Mouse (Mus musculus): ENCODE data around the gene Plekha7. TPM values are rescaled to one million over a fixed set of nuclear protein-coding genes. Genes with fewer than 3 reads are reported as not detected.
A peak's percentile ranks its signal among the peaks of the same experiment; 100 is the strongest.

Gene Plekha7
- polyA plus RNA-seq, 1 experiment from 2014 or later, result 20.8 TPM

DNA sequence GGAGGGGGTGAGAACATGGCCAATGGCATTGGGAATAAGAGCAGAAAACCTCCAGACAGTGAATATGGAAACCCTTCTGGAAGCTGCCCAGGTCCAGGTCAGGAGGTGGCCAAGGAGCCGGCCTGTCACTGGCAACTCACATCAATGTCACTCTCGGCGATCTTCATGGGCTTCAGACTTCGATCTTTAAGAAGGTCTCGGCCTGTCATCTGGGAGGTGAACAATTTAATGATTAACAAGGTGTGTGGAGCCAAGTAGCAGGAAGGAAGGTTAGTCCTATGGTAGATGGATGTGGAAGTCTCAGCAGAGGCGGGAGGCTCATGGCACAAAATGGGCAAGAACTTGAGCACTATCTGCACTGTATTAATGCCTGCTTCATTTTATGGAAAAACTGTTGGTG is 163.1 kb downstream of the Plekha7 start:
- 97% methylated on average over 6 of the region's 6 CpGs for whole genome bisulfite sequencing
- no peak overlapping the region for H3K27ac ChIP-seq
- H3K4me3 ChIP-seq, result no peak overlapping the region
- no peaks in the 10 kb centered on the region for H3K9me3 ChIP-seq
- H3K27me3 ChIP-seq (ENCODE audit: insufficient read depth, poor library complexity, severe bottlenecking), result no peaks in the 10 kb centered on the region
- peaks cover 6% of the 10 kb centered on the region; the same call in 1 of the 2 replicates for H3K4me1 ChIP-seq (replicated peaks)
- DNase-seq (ENCODE audit: low spot score), result no peak
- H3K36me3 ChIP-seq, result peaks cover 55% of the 10 kb centered on the region

DNA sequence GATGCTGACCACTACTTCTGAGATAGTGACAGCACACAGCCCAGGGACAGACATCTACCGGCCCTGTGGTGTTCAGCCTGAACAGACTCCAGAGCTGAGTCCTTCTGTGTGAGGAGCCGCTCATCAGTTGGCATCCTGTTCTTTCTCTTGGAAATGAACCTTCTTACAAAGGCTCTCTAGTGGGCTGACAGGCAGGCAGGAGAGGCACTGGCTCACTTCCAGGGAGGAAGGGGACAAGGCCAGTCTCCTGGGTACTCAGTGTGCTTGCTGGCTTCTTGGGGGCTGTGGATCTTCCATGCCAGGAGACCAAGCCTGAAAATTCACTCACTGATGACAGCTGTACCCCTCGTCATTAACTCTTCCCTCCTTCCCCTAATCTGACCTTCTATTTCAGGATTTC is 170.5 kb downstream of the Plekha7 start:
- H3K36me3 ChIP-seq, result peaks cover 62% of the 10 kb centered on the region

DNA sequence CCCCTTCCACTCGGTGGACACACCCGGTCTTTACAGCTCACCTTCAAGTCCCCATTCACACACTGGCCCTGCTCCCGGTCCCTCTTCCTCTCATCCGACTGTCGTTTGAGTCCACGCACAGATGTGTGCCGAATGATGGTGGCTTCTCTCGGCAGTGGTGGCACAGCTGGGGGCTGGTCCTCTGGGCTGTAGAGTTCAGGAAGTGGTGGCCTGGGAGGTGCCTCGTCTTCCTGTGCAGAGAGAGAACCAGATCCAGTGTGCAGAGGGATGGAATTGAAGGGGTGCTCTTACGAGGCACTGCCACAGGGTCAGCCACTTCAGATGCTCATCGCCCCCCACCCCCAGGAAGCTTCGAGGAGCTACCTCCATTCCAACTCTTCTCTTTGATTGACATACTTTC is 171.0 kb downstream of the Plekha7 start:
- DNase-seq (ENCODE audit: low spot score), result no peak
- no peaks in the 10 kb centered on the region; the same call in 1 of the 2 replicates for H3K4me1 ChIP-seq (replicated peaks)
- H3K4me3 ChIP-seq, result no peak overlapping the region
- H3K27me3 ChIP-seq (ENCODE audit: insufficient read depth, poor library complexity, severe bottlenecking), result no peaks in the 10 kb centered on the region
- peaks cover 60% of the 10 kb centered on the region for H3K36me3 ChIP-seq
- no peak overlapping the region for H3K27ac ChIP-seq
- WGBS, result 88% methylated on average over 12 of the region's 12 CpGs
- H3K9me3 ChIP-seq, result no peaks in the 10 kb centered on the region

More for the DNA sequence above, 170.5 kb downstream of the Plekha7 start:
- H3K27me3 ChIP-seq (ENCODE audit: insufficient read depth, poor library complexity, severe bottlenecking), result no peaks in the 10 kb centered on the region
- H3K4me1 ChIP-seq (replicated peaks), result no peaks in the 10 kb centered on the region
- no peak overlapping the region for H3K27ac ChIP-seq
- no peaks in the 10 kb centered on the region for H3K9me3 ChIP-seq
- H3K4me3 ChIP-seq, result no peak overlapping the region
- 81% methylated on average over 3 of the region's 3 CpGs for WGBS
- no peak for DNase-seq (ENCODE audit: low spot score)

DNA sequence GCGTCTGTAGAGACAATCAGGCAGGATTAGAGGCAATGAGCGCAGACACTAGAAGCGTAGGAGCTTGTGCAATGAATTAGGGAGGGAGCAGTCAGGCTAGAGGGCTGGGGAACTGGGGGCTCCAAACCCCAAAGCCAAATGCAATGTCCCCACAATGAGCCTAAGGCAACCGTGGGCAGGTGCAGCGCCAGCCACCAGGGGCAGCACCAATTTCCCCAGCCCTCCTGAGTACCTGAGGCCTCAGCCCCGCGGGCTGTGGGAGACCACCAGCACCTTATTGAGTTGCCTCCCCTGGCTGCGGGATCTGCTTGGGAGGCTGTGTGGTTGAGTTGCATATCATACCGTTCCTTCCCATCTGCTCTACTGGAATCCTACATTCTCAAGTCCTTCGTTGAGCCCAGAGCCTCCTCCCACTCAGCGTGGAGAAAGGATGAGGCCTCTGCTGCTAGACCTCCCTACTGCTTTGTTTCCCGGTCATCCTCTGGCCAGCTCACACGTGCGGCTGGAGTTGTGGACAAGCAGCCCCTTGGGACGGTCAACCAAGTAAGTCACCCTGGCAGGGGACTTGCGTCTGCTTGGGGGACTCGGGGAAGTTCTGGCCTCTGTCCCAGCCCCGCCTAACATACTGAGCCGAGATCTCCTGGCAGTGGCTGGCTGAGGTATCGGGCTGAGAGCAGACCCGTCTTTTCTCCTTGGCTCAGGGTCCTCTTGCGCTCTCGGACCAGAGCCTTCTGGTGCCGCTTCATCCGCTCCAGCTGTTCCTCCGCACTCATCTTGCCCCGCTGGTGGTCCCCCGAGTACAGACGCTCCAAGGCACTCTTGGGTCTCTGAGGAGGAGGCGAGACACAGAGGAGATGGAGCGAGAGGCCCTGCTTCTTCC is 173.5 kb downstream of the Plekha7 start:
- H3K9me3 ChIP-seq, result no peaks in the 10 kb centered on the region

DNA sequence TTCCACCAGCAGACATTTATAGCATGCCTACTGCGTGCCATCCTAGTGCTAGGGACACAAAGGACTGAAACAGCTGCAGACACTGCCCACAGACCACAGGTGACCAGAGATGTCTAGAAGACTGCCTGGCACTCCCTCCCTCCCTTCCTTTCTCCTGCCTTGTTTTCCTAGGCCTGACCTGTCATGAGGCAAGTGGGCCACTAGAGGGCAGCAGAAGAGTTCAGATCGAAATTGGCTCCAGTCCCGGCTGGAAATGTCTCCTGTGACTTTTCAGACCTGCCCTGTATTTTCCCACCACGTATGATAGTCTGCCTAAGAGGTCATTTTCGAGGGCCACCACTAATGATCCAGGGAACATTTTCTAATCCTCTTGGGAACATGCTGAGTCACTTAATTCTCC is 176.1 kb downstream of the Plekha7 start:
- Histone ChIP-seq H3K27me3 (ENCODE audit: insufficient read depth, poor library complexity, severe bottlenecking) (no peaks in the 10 kb centered on the region), H3K4me3 (no peak overlapping the region), H3K27ac (peak overlapping the region; percentile 47), H3K9me3 (no peaks in the 10 kb centered on the region), H3K4me1 (replicated peaks) (peaks cover 6% of the 10 kb centered on the region), H3K36me3 (peaks cover 63% of the 10 kb centered on the region)
- peak; percentile 79 for DNase-seq (ENCODE audit: low spot score)
- 5% methylated on average over 5 of the region's 5 CpGs for WGBS

More for the DNA sequence above, 173.5 kb downstream of the Plekha7 start:
- peaks cover 6% of the 10 kb centered on the region for H3K4me1 ChIP-seq (replicated peaks)
- H3K36me3 ChIP-seq, result peaks cover 50% of the 10 kb centered on the region
- no peak overlapping the region for H3K4me3 ChIP-seq
- 83% methylated on average over 31 of the region's 31 CpGs for WGBS
- no peaks in the 10 kb centered on the region for H3K27me3 ChIP-seq (ENCODE audit: insufficient read depth, poor library complexity, severe bottlenecking)
- H3K27ac ChIP-seq, result no peak overlapping the region
- no peak for DNase-seq (ENCODE audit: low spot score)

DNA sequence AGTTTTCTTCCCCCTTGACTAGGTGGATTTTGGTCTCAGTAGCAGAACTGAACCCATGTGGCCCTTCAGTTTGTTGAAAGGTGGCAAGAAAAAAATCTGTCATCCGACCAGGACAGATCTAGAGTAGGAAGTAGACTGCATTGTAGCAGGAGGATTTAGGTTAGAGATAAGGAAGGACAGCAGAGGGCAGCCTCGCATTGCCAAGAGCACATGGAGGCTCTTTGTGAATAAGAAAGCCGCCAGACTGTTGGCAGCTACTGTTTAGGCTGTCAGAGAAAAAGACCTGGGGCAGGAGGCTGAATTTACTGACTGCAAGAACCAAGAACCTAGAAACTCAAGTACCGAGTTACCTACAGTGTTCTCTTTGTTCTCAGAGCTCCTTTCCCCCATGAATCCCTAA is 176.8 kb downstream of the Plekha7 start:
- Histone ChIP-seq H3K27me3 (ENCODE audit: insufficient read depth, poor library complexity, severe bottlenecking) (no peaks in the 10 kb centered on the region), H3K4me3 (no peak overlapping the region), H3K36me3 (peaks cover 63% of the 10 kb centered on the region), H3K27ac (peak overlapping the region; percentile 47), H3K9me3 (no peaks in the 10 kb centered on the region), H3K4me1 (replicated peaks) (peaks cover 6% of the 10 kb centered on the region)
- DNase-seq (ENCODE audit: low spot score), result peak; percentile 27
- 30% methylated on average over 4 of the region's 4 CpGs for WGBS

DNA sequence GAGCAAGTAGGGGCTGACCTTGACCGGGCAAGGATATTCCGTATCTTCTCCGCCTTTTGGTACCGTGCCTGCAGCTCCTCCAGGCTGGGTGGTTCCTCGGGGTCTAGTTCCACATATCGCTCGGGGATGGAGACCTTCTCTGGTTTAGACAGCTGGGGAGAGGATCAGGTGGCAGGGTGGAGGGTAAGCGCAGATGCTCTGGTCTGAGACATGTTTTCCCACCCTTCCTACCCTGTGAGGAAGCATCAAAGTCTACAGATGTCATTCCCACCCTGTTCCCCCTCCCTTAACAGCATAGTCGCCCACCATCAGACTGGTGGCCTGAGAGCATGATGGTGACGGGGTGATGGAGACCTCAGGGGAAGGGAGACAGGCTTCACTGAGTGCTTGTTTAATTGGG is 178.8 kb downstream of the Plekha7 start:
- Histone ChIP-seq H3K4me1 (replicated peaks) (peaks cover 13% of the 10 kb centered on the region), H3K27me3 (ENCODE audit: insufficient read depth, poor library complexity, severe bottlenecking) (no peaks in the 10 kb centered on the region), H3K4me3 (no peak overlapping the region), H3K27ac (no peak overlapping the region), H3K36me3 (peaks cover 57% of the 10 kb centered on the region), H3K9me3 (no peaks in the 10 kb centered on the region)
- no peak for DNase-seq (ENCODE audit: low spot score)
- 87% methylated on average over 10 of the region's 10 CpGs for WGBS

DNA sequence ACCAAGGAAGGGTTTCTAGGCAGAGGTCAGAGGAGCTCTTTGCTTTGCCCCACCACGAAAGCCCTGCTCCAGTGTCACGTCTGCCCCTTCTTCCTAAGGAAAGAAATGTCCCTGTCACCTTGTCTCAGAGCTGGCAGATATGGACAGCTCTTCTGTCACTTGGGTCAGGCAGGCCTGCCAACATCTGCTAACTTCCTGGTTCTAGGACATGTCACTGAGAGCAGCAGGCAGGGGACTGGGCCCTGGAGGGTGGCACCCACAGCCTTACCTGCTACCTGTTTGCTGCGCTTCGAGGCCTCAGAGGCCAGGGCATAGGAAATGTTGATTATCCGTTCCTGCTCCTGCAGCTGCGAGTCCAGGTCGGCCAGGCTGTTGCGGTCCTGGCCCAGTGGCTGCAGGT is 179.9 kb downstream of the Plekha7 start:
- WGBS, result 92% methylated on average over 8 of the region's 8 CpGs
- no peak overlapping the region for H3K27ac ChIP-seq
- H3K27me3 ChIP-seq (ENCODE audit: insufficient read depth, poor library complexity, severe bottlenecking), result no peaks in the 10 kb centered on the region
- peaks cover 59% of the 10 kb centered on the region for H3K36me3 ChIP-seq
- peaks cover 21% of the 10 kb centered on the region for H3K4me1 ChIP-seq (replicated peaks)
- no peak overlapping the region for H3K4me3 ChIP-seq
- no peak for DNase-seq (ENCODE audit: low spot score)
- no peaks in the 10 kb centered on the region for H3K9me3 ChIP-seq

DNA sequence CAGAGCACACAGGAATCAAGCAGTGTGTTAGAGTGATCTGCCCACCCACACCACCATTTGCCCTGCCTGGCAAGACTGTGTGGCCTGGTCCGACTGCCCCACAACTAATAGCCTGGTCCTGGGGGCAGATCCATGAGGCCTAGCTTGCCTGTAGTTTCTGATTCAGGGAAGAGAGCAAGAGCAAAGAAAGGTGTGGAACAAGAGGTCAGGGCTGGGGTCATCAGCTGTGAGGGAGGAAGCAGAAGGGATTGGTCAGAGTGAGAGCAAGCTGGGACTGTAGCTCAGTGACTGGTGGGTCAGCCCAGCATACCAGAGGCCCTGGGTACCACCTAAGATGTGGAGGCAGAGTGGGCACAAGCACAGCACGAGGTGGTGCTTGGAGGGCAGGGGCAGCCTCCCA is 181.1 kb downstream of the Plekha7 start:
- whole genome bisulfite sequencing, result 85% methylated on average over 2 of the region's 2 CpGs
- no peak for DNase-seq (ENCODE audit: low spot score)
- H3K27me3 ChIP-seq (ENCODE audit: insufficient read depth, poor library complexity, severe bottlenecking), result no peaks in the 10 kb centered on the region
- peak overlapping the region; percentile 23; the same call in 1 of the 2 replicates for H3K27ac ChIP-seq
- H3K9me3 ChIP-seq, result no peaks in the 10 kb centered on the region
- no peak overlapping the region for H3K4me3 ChIP-seq
- H3K4me1 ChIP-seq (replicated peaks), result peaks cover 33% of the 10 kb centered on the region
- H3K36me3 ChIP-seq, result peaks cover 56% of the 10 kb centered on the region

DNA sequence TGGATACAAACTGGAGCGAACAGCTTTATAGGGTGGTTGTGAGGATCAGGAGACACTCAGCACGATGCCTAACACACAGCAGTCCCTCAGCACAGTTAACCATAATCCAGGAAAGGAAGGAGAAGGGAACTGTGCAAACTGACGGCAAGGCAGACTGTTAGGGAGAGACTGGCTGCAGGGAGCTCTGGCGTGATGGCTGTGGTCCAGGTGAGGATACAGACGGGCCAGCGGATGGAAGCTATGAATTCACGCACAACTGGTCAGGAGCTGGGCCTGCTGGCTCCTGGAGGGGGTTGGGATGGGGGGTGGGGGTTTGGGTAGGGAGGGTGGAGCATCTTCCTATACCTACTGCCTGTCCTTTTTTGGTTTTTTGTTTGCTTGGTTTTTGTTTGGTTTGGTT is 182.5 kb downstream of the Plekha7 start:
- H3K4me3 ChIP-seq, result no peak overlapping the region
- H3K36me3 ChIP-seq, result peaks cover 56% of the 10 kb centered on the region
- H3K9me3 ChIP-seq, result no peaks in the 10 kb centered on the region
- H3K27ac ChIP-seq, result no peak overlapping the region
- no peak for DNase-seq (ENCODE audit: low spot score)
- WGBS, result 85% methylated on average over 7 of the region's 7 CpGs
- peaks cover 40% of the 10 kb centered on the region for H3K4me1 ChIP-seq (replicated peaks)
- H3K27me3 ChIP-seq (ENCODE audit: insufficient read depth, poor library complexity, severe bottlenecking), result no peaks in the 10 kb centered on the region

DNA sequence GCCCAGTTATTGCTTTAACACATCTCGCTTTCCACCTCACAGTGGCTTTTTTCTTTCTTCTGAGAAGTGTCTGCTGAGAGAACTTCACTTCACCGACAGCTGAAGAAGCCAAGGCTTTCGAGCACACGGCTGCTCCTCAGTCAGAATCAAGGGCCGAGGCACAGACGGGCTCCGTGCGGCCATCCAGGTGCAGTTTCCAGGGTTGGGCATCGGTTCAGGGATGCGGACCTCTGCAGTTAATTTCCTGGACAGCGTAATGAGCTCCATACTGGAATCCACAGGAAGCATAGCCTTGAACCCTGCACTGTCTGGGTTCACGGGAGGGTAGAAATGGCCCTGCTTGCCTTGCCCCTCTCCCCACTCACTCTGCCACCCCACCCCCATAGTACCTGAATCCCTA is 184.1 kb downstream of the Plekha7 start:
- peaks cover 49% of the 10 kb centered on the region for H3K4me1 ChIP-seq (replicated peaks)
- H3K27me3 ChIP-seq (ENCODE audit: insufficient read depth, poor library complexity, severe bottlenecking), result no peaks in the 10 kb centered on the region
- 0 out of 2 replicates have a peak overlapping the region, but pooled peaks have one; percentile 31 for H3K27ac ChIP-seq
- peaks cover 5% of the 10 kb centered on the region; the same call in 1 of the 2 replicates for H3K9me3 ChIP-seq
- peaks cover 48% of the 10 kb centered on the region for H3K36me3 ChIP-seq
- no peak overlapping the region for H3K4me3 ChIP-seq
- DNase-seq (ENCODE audit: low spot score), result no peak
- 86% methylated on average over 12 of the region's 12 CpGs for WGBS

DNA sequence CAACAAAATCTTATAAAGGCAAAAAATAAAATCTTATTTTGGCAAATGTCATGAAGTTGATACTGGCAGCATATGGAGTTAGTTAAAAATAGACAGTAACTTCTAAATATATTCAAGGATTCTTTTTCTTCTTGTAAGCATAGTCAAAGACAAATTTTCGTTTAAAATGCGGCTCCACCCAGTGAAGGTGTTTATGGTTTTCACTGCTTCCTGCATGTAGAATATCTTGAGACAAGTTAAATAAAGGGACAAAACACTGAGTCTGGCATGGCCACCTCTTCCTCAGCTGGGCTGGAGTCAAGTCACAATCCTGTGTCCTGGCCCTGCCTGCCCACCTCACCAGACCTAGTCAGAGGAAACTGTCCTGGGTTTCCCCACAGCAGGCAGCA is 184.6 kb downstream of the Plekha7 start:
- Histone ChIP-seq H3K27me3 (ENCODE audit: insufficient read depth, poor library complexity, severe bottlenecking) (no peaks in the 10 kb centered on the region), H3K36me3 (peaks cover 43% of the 10 kb centered on the region), H3K4me1 (replicated peaks) (peaks cover 49% of the 10 kb centered on the region), H3K9me3 (peaks cover 5% of the 10 kb centered on the region; the same call in 1 of the 2 replicates), H3K27ac (0 out of 2 replicates have a peak overlapping the region, but pooled peaks have one; percentile 31), H3K4me3 (no peak overlapping the region)
- DNase-seq (ENCODE audit: low spot score), result no peak
- WGBS, result 90% methylated on average over 2 of the region's 2 CpGs

DNA sequence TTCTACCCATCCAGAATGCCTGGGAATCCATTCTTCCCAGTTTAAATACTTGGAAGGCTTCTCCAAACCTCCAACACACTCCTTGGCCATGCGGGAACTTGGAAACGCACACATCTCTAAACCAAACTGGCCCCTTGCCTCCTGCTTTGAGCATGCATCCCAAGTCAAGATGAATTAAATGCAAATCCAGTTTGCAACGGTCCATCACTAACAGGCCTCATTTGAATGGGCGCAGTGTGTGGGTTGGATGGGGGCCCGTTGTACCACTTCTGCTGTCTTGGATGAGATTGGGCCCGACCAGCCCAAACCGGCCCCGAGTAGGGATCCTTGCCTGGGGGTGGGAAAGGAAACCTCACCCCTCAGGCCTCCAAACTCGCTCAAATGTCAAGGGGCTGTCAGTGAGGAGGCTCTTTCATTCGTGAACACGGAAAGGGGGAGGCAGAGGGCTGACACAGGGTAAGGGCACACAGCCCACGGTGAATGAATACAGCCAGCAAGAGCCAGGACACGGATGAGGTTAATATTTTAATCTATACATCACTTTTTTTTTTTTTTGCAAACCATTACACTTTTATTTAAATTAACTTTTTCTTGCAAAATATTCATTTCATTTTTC is 185.1 kb downstream of the Plekha7 start:
- DNase-seq (ENCODE audit: low spot score), result peak; percentile 26
- H3K9me3 ChIP-seq, result peaks cover 5% of the 10 kb centered on the region; the same call in 1 of the 2 replicates
- H3K36me3 ChIP-seq, result peaks cover 38% of the 10 kb centered on the region
- H3K27ac ChIP-seq, result peak overlapping the region; percentile 42
- H3K27me3 ChIP-seq (ENCODE audit: insufficient read depth, poor library complexity, severe bottlenecking), result no peaks in the 10 kb centered on the region
- H3K4me1 ChIP-seq (replicated peaks), result peaks cover 49% of the 10 kb centered on the region
- no peak overlapping the region for H3K4me3 ChIP-seq
- 48% methylated on average over 13 of the region's 13 CpGs for WGBS

All from hindbrain, embryonic 10.5 days (tissue).